Mouse (Mus musculus): ENCODE data around the gene Top3a. TPM values are rescaled to one million over a fixed set of nuclear protein-coding genes. Genes with fewer than 3 reads are reported as not detected.
"Not testable (repeated sequence)": the region's sequence is repeated elsewhere in the genome, so short reads cannot be mapped to it uniquely, and the experiment has no call there.

The Top3a gene
- 18.5 and 20.5 TPM in 2 replicates for polyA plus RNA-seq (2014; fragmentation: Nextera tagmentation; extraction: Ambion mirVana)

GRCm38 (mm10) chr11:60776829-60777740 is at the start of gene Top3a, which contains the start of gene Smcr8:
Top3a (minus strand) TSS chr11:60777365.
Smcr8 (plus strand) TSS chr11:60777524.
- peak within 1 kb of the TSS; percentile 83 for H3K9ac ChIP-seq (replicated peaks; ENCODE audit: low read length)
- H3K4me1 ChIP-seq (ENCODE audit: control insufficient read depth, insufficient read depth, low read length) = no peaks in the 10 kb centered on the region; the same call in 1 of the 2 replicates
- H3K36me3 ChIP-seq (replicated peaks; ENCODE audit: control insufficient read depth, insufficient read depth, low read depth, low read length) = no peaks in the 10 kb centered on the region; the same call in 1 of the 2 replicates
- peak; percentile 96 for DNase-seq (ENCODE audit: low spot score)
- no peaks in the 10 kb centered on the region for H3K9me3 ChIP-seq (replicated peaks; ENCODE audit: control insufficient read depth, low read length)
- H3K27me3 ChIP-seq (ENCODE audit: control insufficient read depth, insufficient read depth, low read length) = no peaks in the 10 kb centered on the region
- ATAC-seq (replicated peaks; ENCODE audit: insufficient number of reproducible peaks, low FRiP score, low TSS enrichment, low read depth) = peak; percentile 95
- peak within 1 kb of the TSS; percentile 52 for H3K27ac ChIP-seq (replicated peaks; ENCODE audit: low read depth, low read length)
- peak within 1 kb of the TSS; percentile 70 for H3K4me3 ChIP-seq (ENCODE audit: low read depth, low read length)
- WGBS = under 1% methylated on average over 62 of the region's 62 CpGs
- peak within 1 kb of the TSS; percentile 69 for H3K4me2 ChIP-seq (ENCODE audit: low read depth, low read length)

- Histone ChIP-seq H3K4me2 (ENCODE audit: low read depth, low read length) (no peak overlapping the region), H3K9ac (replicated peaks; ENCODE audit: low read length) (no peak overlapping the region), H3K27me3 (ENCODE audit: control insufficient read depth, insufficient read depth, low read length) (no peaks in the 10 kb centered on the region), H3K27ac (replicated peaks; ENCODE audit: low read depth, low read length) (no peak overlapping the region), H3K9me3 (replicated peaks; ENCODE audit: control insufficient read depth, low read length) (no peaks in the 10 kb centered on the region), H3K36me3 (replicated peaks; ENCODE audit: control insufficient read depth, insufficient read depth, low read depth, low read length) (no peaks in the 10 kb centered on the region), H3K4me1 (ENCODE audit: control insufficient read depth, insufficient read depth, low read length) (no peaks in the 10 kb centered on the region; the same call in 1 of the 2 replicates), H3K4me3 (ENCODE audit: low read depth, low read length) (no peak overlapping the region)
- 44% methylated on average over 1 of the region's 1 CpGs for WGBS
- DNase-seq (ENCODE audit: low spot score) (no peak), ATAC-seq (replicated peaks; ENCODE audit: insufficient number of reproducible peaks, low FRiP score, low TSS enrichment, low read depth) (no peak)
These were observed 49.5 kb upstream of the Top3a start for GRCm38 (mm10) chr11:60826700-60827099.

GRCm38 (mm10) chr11:60825191-60825590 is 48.0 kb upstream of the Top3a start:
- DNase-seq (ENCODE audit: low spot score) = no peak
- Histone ChIP-seq H3K4me2 (ENCODE audit: low read depth, low read length) (no peak overlapping the region), H3K4me3 (ENCODE audit: low read depth, low read length) (no peak overlapping the region), H3K9ac (replicated peaks; ENCODE audit: low read length) (no peak overlapping the region), H3K27me3 (ENCODE audit: control insufficient read depth, insufficient read depth, low read length) (no peaks in the 10 kb centered on the region), H3K4me1 (ENCODE audit: control insufficient read depth, insufficient read depth, low read length) (no peaks in the 10 kb centered on the region), H3K27ac (replicated peaks; ENCODE audit: low read depth, low read length) (no peak overlapping the region), H3K36me3 (replicated peaks; ENCODE audit: control insufficient read depth, insufficient read depth, low read depth, low read length) (no peaks in the 10 kb centered on the region), H3K9me3 (replicated peaks; ENCODE audit: control insufficient read depth, low read length) (no peaks in the 10 kb centered on the region)
- no peak for ATAC-seq (replicated peaks; ENCODE audit: insufficient number of reproducible peaks, low FRiP score, low TSS enrichment, low read depth)
- 80% methylated on average over 3 of the region's 3 CpGs for WGBS

- H3K36me3 ChIP-seq (replicated peaks; ENCODE audit: control insufficient read depth, insufficient read depth, low read depth, low read length) = no peaks in the 10 kb centered on the region
- no peak for DNase-seq (ENCODE audit: low spot score)
- H3K4me2 ChIP-seq (ENCODE audit: low read depth, low read length) = no peak overlapping the region
- H3K27me3 ChIP-seq (ENCODE audit: control insufficient read depth, insufficient read depth, low read length) = no peaks in the 10 kb centered on the region
- WGBS = 65% methylated on average over 2 of the region's 2 CpGs
- no peak overlapping the region for H3K4me3 ChIP-seq (ENCODE audit: low read depth, low read length)
- no peak overlapping the region for H3K9ac ChIP-seq (replicated peaks; ENCODE audit: low read length)
- no peak for ATAC-seq (replicated peaks; ENCODE audit: insufficient number of reproducible peaks, low FRiP score, low TSS enrichment, low read depth)
- H3K9me3 ChIP-seq (replicated peaks; ENCODE audit: control insufficient read depth, low read length) = no peaks in the 10 kb centered on the region
- no peaks in the 10 kb centered on the region for H3K4me1 ChIP-seq (ENCODE audit: control insufficient read depth, insufficient read depth, low read length)
- no peak overlapping the region for H3K27ac ChIP-seq (replicated peaks; ENCODE audit: low read depth, low read length)
These were observed 46.6 kb upstream of the Top3a start for GRCm38 (mm10) chr11:60823771-60824170.

- Histone ChIP-seq H3K9ac (replicated peaks; ENCODE audit: low read length) (no peak overlapping the region), H3K4me3 (ENCODE audit: low read depth, low read length) (no peak overlapping the region), H3K27ac (replicated peaks; ENCODE audit: low read depth, low read length) (no peak overlapping the region), H3K27me3 (ENCODE audit: control insufficient read depth, insufficient read depth, low read length) (no peaks in the 10 kb centered on the region), H3K36me3 (replicated peaks; ENCODE audit: control insufficient read depth, insufficient read depth, low read depth, low read length) (no peaks in the 10 kb centered on the region), H3K9me3 (replicated peaks; ENCODE audit: control insufficient read depth, low read length) (no peaks in the 10 kb centered on the region), H3K4me2 (ENCODE audit: low read depth, low read length) (no peak overlapping the region), H3K4me1 (ENCODE audit: control insufficient read depth, insufficient read depth, low read length) (no peaks in the 10 kb centered on the region)
- ATAC-seq (replicated peaks; ENCODE audit: insufficient number of reproducible peaks, low FRiP score, low TSS enrichment, low read depth) (no peak), DNase-seq (ENCODE audit: low spot score) (no peak)
- 64% methylated on average over 5 of the region's 5 CpGs for WGBS
These were observed 39.2 kb upstream of the Top3a start for GRCm38 (mm10) chr11:60816398-60816797.

DNA sequence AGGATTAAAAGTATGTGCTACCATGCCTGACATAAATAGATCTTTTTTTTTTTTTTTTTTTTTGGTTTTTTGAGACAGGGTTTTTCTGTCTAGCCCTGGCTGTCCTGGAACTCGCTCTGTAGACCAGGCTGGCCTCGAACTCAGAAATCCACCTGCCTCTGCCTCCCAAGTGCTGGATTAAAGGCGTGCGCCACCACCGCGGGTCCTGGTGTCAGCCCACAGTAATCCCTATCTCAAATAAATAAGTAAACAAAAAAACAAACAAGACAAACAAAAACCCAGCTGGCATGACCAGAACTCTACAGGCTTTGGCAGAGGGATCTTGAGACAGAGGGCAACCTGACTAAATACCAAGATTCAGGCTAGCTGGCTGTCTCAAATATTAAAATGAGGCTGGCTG is 34.5 kb upstream of the Top3a start, which contains the start of gene Shmt1:
Gene Shmt1 (minus strand): TSS at position 101 of the 400 bp plus-strand sequence.
- ATAC-seq (replicated peaks; ENCODE audit: insufficient number of reproducible peaks, low FRiP score, low TSS enrichment, low read depth); H3K4me1 ChIP-seq (ENCODE audit: control insufficient read depth, insufficient read depth, low read length); H3K36me3 ChIP-seq (replicated peaks; ENCODE audit: control insufficient read depth, insufficient read depth, low read depth, low read length); DNase-seq (ENCODE audit: low spot score); H3K27me3 ChIP-seq (ENCODE audit: control insufficient read depth, insufficient read depth, low read length); H3K9me3 ChIP-seq (replicated peaks; ENCODE audit: control insufficient read depth, low read length); H3K27ac ChIP-seq (replicated peaks; ENCODE audit: low read depth, low read length): not testable (repeated sequence)
- peak within 1 kb of the TSS; percentile 49 for H3K4me3 ChIP-seq (ENCODE audit: low read depth, low read length)
- 29% methylated on average over 6 of the region's 6 CpGs for WGBS
- peak within 1 kb of the TSS; percentile 76 for H3K4me2 ChIP-seq (ENCODE audit: low read depth, low read length)
- H3K9ac ChIP-seq (replicated peaks; ENCODE audit: low read length) = peak within 1 kb of the TSS; percentile 49

DNA sequence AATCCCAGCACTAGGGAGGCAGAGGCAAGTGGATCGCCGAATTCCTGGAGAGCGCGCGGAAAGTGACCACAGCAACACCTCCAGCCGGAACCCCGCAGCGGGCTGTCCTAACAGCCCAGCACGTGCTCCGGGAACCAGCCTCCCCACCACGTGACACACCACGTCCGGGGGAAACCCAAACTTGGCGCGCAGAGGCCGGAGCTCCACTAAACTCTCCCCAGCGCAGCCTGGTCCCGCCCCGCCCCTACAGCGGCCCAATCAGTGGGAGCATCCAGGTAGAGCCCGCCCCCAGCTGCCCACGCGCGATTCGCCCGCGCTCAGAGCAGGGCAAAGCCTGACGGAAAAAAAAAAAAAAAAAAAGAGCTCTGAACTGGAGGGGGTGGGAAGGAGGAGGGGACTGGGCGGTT is 33.9 kb upstream of the Top3a start:
- Histone ChIP-seq H3K9me3 (replicated peaks; ENCODE audit: control insufficient read depth, low read length) (no peaks in the 10 kb centered on the region), H3K4me2 (ENCODE audit: low read depth, low read length) (peak overlapping the region; percentile 76), H3K27me3 (ENCODE audit: control insufficient read depth, insufficient read depth, low read length) (no peaks in the 10 kb centered on the region), H3K4me1 (ENCODE audit: control insufficient read depth, insufficient read depth, low read length) (no peaks in the 10 kb centered on the region), H3K9ac (replicated peaks; ENCODE audit: low read length) (peak overlapping the region; percentile 49), H3K36me3 (replicated peaks; ENCODE audit: control insufficient read depth, insufficient read depth, low read depth, low read length) (no peaks in the 10 kb centered on the region), H3K4me3 (ENCODE audit: low read depth, low read length) (peak overlapping the region; percentile 49), H3K27ac (replicated peaks; ENCODE audit: low read depth, low read length) (no peak overlapping the region)
- WGBS = under 1% methylated on average over 29 of the region's 29 CpGs
- DNase-seq (ENCODE audit: low spot score) (peak; percentile 97), ATAC-seq (replicated peaks; ENCODE audit: insufficient number of reproducible peaks, low FRiP score, low TSS enrichment, low read depth) (peak; percentile 98)

Data from embryonic facial prominence, embryonic 11.5 days (tissue).